Mouse (Mus musculus): ENCODE measurements at regions not wholly inside any gene's neighbourhood (a gene's known extent, or its start where the extent isn't known, plus 50 kb on each side); places are given as distances from the start of the nearest gene placed in this dataset.

DNA sequence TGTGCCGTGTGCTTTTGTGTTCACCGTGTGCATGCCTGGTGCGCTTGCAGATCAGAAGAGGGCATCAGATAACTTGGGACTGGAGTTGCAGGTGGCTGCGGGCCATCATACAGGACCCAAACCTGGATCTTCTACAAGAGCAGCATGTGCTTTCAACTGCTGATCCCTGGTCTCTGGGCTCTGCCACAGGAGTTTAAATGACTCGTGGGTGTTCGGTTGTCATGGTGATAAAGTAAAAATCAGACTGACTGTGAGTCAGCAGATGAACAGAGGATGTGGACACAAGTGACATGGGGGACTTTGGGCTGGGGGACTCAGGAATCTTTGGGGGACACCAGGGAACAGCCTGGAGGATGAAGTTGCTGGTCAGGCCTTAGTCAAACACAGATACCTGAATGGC is 274.4 kb downstream of the Ajap1 start:
- TF ChIP-seq POLR2A (IDR thresholded peaks at IDR 0.05; ENCODE audit: control insufficient read depth in 1 of 2, insufficient read depth in 1 of 2, low read depth in 1 of 2, low read length in 2 of 2, poor library complexity in 1 of 2) (no peak), JUND (IDR thresholded peaks at IDR 0.05; ENCODE audit: low read depth, low read length) (no peak), EP300 (IDR thresholded peaks at IDR 0.05; ENCODE audit: low read depth in 1 of 2, low read length in 2 of 2) (no peak), GATA1 (IDR thresholded peaks at IDR 0.05; ENCODE audit: low read depth, low read length) (no peak), MAZ (IDR thresholded peaks at IDR 0.05; ENCODE audit: low read depth, low read length) (no peak)
